Mouse (Mus musculus) adrenal gland, adult 10 weeks (tissue): Measurements from ENCODE around the gene Zfp958. TPM values are rescaled to one million over a fixed set of nuclear protein-coding genes. Genes with fewer than 3 reads are reported as not detected.

Source experiments
- polyA plus RNA-seq: library from polyadenylated mRNA; stranded (reverse); fragments of 350-450 nt; fragmentation: Illumina TruSeq; extraction: RNeasy Lipid Tissue Mini Kit (QIAGEN cat#74804); gene quantifications from one replicate; pipeline ENCODE4 v1.2.3, GENCODE M21; 2014; ENCODE audit warnings: low read depth, low replicate concordance

The Zfp958 gene
- polyA plus RNA-seq, result 114 TPM

DNA sequence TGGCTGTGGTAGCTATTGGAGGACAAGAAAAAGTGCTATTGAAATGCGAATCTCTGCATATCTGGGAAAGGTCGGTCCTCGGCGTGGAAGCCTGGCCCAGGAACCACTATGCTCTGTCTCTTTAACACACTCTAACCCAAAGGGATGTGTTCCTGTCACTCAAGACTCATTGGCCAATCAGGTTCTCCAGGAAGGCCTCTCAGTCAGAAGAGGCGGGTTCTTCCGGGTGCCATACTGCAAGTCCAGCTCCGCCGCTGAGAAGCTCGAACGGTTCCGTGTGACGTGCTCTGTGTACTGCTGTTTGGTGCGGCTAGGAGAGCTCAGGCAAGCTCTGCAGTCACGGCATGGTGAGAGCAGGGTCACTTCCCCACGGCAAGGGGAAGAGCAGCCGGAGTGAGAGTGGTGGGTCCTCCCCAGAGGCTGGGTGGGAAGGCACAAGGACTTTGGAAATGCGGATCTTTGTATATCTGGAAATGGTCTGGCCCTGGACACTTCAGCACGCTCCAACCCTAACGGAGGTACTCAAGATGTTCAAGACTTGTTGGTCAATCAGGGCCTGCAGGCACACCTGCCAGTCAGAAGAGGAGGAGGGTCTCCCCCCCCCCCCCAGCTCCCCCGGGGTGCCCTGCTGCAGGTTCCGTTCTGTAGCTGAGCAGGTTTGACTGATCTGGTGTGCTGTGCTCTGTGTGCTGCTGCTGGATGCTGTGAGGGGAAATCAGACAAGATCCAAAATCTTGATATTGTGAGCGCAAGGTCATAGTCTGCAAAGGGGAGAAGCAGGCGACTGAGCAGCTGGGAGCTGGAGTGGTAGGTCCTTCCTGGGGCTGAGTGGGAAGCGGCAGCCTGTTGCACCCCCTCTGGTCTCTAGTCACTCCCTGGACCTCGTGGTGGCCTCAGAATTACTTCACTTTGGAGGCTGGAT is at the start of gene Zfp958:
Gene Zfp958 (plus strand): TSS at position 236 of the 922 bp plus-strand sequence.

Other genes starting within 250 kb of the Zfp958 start
- 11.7 TPM for gene Cers4, start 120.1 kb upstream of the Zfp958 start, polyA plus RNA-seq
- gene Shcbp1, start 166.4 kb downstream of the Zfp958 start, polyA plus RNA-seq, result 5.7 TPM